Mouse (Mus musculus): ENCODE results near the gene Mybpc2. TPM values are rescaled to one million over a fixed set of nuclear protein-coding genes. Genes with fewer than 3 reads are reported as not detected.
A peak's percentile ranks its signal among the peaks of the same experiment; 100 is the strongest.

Gene Mybpc2
- polyA plus RNA-seq, 1 experiment = 4.7 TPM

GRCm38 (mm10) chr7:44527483-44528398 is 3.3 kb upstream of the Mybpc2 start:
- Histone ChIP-seq H3ac (ENCODE audit: control insufficient read depth, insufficient read length) (no peak overlapping the region), H3K36me3 (ENCODE audit: control insufficient read depth, insufficient read depth) (no peaks in the 10 kb centered on the region), H3K4me3 (no peak overlapping the region), H3K79me2 (ENCODE audit: control insufficient read depth, insufficient read depth) (no peaks in the 10 kb centered on the region), H3K27me3 (ENCODE audit: control insufficient read depth, insufficient read depth, insufficient read length) (no peaks in the 10 kb centered on the region), H3K4me2 (ENCODE audit: low read depth) (peak overlapping the region; percentile 46)
- TF ChIP-seq CEBPB (IDR thresholded peaks at IDR 0.05; ENCODE audit: insufficient read depth, poor library complexity, severe bottlenecking) = no peak
- TF ChIP-seq TCF3 (IDR thresholded peaks at IDR 0.05; ENCODE audit: insufficient read length, low read depth) = no peak
- no peak for TF ChIP-seq POLR2A (IDR thresholded peaks at IDR 0.05; ENCODE audit: insufficient read length, low read depth)
- TF ChIP-seq MYOD1 (IDR thresholded peaks at IDR 0.05; ENCODE audit: control insufficient read depth in 1 of 3, insufficient read length in 2 of 3, low read depth in 2 of 3) = no peak
- no peak for TF ChIP-seq REST (IDR thresholded peaks at IDR 0.05; ENCODE audit: insufficient read depth, insufficient read length)
- TF ChIP-seq USF1 (IDR thresholded peaks at IDR 0.05; ENCODE audit: low read depth) = no peak
- TF ChIP-seq POLR2AphosphoS2 (IDR thresholded peaks at IDR 0.05; ENCODE audit: insufficient read length, low read depth) = no peak
- no peak for TF ChIP-seq SRF (IDR thresholded peaks at IDR 0.05; ENCODE audit: control insufficient read depth, insufficient read length, low read depth)
- no peak for TF ChIP-seq MAX (IDR thresholded peaks at IDR 0.05; ENCODE audit: low read depth)
- no peak for TF ChIP-seq E2F4 (IDR thresholded peaks at IDR 0.05; ENCODE audit: insufficient read depth)
- TF ChIP-seq MYOG (IDR thresholded peaks at IDR 0.05; ENCODE audit: control insufficient read depth in 1 of 3, insufficient read depth in 1 of 3, insufficient read length in 2 of 3, low read depth in 2 of 3) = no peak
- TF ChIP-seq TCF12 (IDR thresholded peaks at IDR 0.05; ENCODE audit: insufficient read depth, poor library complexity, severe bottlenecking) = no peak

DNA sequence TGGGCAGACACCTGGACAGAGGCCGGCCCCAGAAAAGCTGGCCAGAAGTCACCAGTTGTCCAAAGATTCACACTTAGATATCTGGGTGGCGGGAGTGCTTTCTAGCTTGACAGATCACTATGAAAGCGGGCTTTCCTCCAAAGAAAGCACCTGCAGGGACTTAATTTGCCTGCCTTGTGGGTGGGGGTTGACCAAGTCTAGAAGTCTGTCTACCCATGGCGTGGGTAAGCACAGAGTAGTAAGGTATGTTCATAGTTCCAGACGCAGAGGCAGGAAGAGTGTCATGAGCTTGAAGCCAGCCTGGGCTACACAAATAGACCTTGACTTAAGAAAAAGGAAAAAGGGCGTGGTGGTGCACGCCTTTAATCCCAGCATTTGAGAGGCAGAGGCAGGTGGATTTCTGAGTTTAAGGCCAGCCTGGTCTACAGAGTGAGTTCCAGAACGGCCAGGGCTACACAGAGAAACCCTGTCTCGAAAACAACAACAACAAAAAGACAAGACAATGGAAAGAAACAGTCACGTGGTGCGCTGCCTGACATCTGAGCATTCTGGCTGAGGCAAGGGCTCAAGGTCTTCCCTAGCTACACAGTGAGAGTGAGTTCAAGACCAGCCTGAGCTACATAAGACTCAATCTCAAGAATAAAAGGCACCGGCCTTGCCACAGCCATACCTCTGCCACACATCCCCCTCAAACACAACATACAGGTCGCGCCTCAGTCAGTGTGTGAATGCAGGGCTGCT is 2.1 kb upstream of the Mybpc2 start:
- Histone ChIP-seq H3K79me2 (ENCODE audit: control insufficient read depth, insufficient read depth) (no peaks in the 10 kb centered on the region), H3K4me2 (ENCODE audit: low read depth) (no peak overlapping the region), H3K4me3 (no peak overlapping the region), H3K27me3 (ENCODE audit: control insufficient read depth, insufficient read depth, insufficient read length) (no peaks in the 10 kb centered on the region), H3K36me3 (ENCODE audit: control insufficient read depth, insufficient read depth) (no peaks in the 10 kb centered on the region), H3ac (ENCODE audit: control insufficient read depth, insufficient read length) (no peak overlapping the region)
- TF ChIP-seq CEBPB (IDR thresholded peaks at IDR 0.05; ENCODE audit: insufficient read depth, poor library complexity, severe bottlenecking) (no peak), E2F4 (IDR thresholded peaks at IDR 0.05; ENCODE audit: insufficient read depth) (no peak), POLR2A (IDR thresholded peaks at IDR 0.05; ENCODE audit: insufficient read length, low read depth) (no peak), TCF12 (IDR thresholded peaks at IDR 0.05; ENCODE audit: insufficient read depth, poor library complexity, severe bottlenecking) (no peak), MYOD1 (IDR thresholded peaks at IDR 0.05; ENCODE audit: control insufficient read depth in 1 of 3, insufficient read length in 2 of 3, low read depth in 2 of 3) (no peak), MAX (IDR thresholded peaks at IDR 0.05; ENCODE audit: low read depth) (no peak), MYOG (IDR thresholded peaks at IDR 0.05; ENCODE audit: control insufficient read depth in 1 of 3, insufficient read depth in 1 of 3, insufficient read length in 2 of 3, low read depth in 2 of 3) (no peak), POLR2AphosphoS2 (IDR thresholded peaks at IDR 0.05; ENCODE audit: insufficient read length, low read depth) (no peak), TCF3 (IDR thresholded peaks at IDR 0.05; ENCODE audit: insufficient read length, low read depth) (no peak), USF1 (IDR thresholded peaks at IDR 0.05; ENCODE audit: low read depth) (no peak)

- Histone ChIP-seq H3K4me3 (no peak overlapping the region), H3K4me2 (ENCODE audit: low read depth) (peak overlapping the region; percentile 58), H3K36me3 (ENCODE audit: control insufficient read depth, insufficient read depth) (no peaks in the 10 kb centered on the region), H3ac (ENCODE audit: control insufficient read depth, insufficient read length) (no peak overlapping the region), H3K79me2 (ENCODE audit: control insufficient read depth, insufficient read depth) (no peaks in the 10 kb centered on the region), H3K27me3 (ENCODE audit: control insufficient read depth, insufficient read depth, insufficient read length) (peaks cover 6% of the 10 kb centered on the region)
- TF ChIP-seq E2F4 (IDR thresholded peaks at IDR 0.05; ENCODE audit: insufficient read depth) (no peak), REST (IDR thresholded peaks at IDR 0.05; ENCODE audit: insufficient read depth, insufficient read length) (no peak), TCF3 (IDR thresholded peaks at IDR 0.05; ENCODE audit: insufficient read length, low read depth) (no peak), USF1 (IDR thresholded peaks at IDR 0.05; ENCODE audit: low read depth) (no peak), MYOG (IDR thresholded peaks at IDR 0.05; ENCODE audit: control insufficient read depth in 1 of 3, insufficient read depth in 1 of 3, insufficient read length in 2 of 3, low read depth in 2 of 3) (peak in 1 of 3 experiments; percentile 44), POLR2A (IDR thresholded peaks at IDR 0.05; ENCODE audit: insufficient read length, low read depth) (no peak), MYOD1 (IDR thresholded peaks at IDR 0.05; ENCODE audit: control insufficient read depth in 1 of 3, insufficient read length in 2 of 3, low read depth in 2 of 3) (peak in 1 of 3 experiments; percentile 34), CEBPB (IDR thresholded peaks at IDR 0.05; ENCODE audit: insufficient read depth, poor library complexity, severe bottlenecking) (no peak), SRF (IDR thresholded peaks at IDR 0.05; ENCODE audit: control insufficient read depth, insufficient read length, low read depth) (no peak), POLR2AphosphoS2 (IDR thresholded peaks at IDR 0.05; ENCODE audit: insufficient read length, low read depth) (no peak), MAX (IDR thresholded peaks at IDR 0.05; ENCODE audit: low read depth) (no peak), TCF12 (IDR thresholded peaks at IDR 0.05; ENCODE audit: insufficient read depth, poor library complexity, severe bottlenecking) (no peak)
Observed at GRCm38 (mm10) chr7:44525126-44525832, 823 bp upstream of the Mybpc2 start.

GRCm38 (mm10) chr7:44523056-44523455 is 1.4 kb downstream of the Mybpc2 start:
- Histone ChIP-seq H3K79me2 (ENCODE audit: control insufficient read depth, insufficient read depth) (no peaks in the 10 kb centered on the region), H3K4me2 (ENCODE audit: low read depth) (peak overlapping the region; percentile 30), H3K36me3 (ENCODE audit: control insufficient read depth, insufficient read depth) (no peaks in the 10 kb centered on the region), H3ac (ENCODE audit: control insufficient read depth, insufficient read length) (no peak overlapping the region), H3K4me3 (no peak overlapping the region), H3K27me3 (ENCODE audit: control insufficient read depth, insufficient read depth, insufficient read length) (peaks cover 6% of the 10 kb centered on the region)
- peak; percentile 25 for TF ChIP-seq POLR2A (IDR thresholded peaks at IDR 0.05; ENCODE audit: insufficient read length, low read depth)
- no peak for TF ChIP-seq MYOG (IDR thresholded peaks at IDR 0.05; ENCODE audit: control insufficient read depth in 1 of 3, insufficient read depth in 1 of 3, insufficient read length in 2 of 3, low read depth in 2 of 3)
- TF ChIP-seq TCF3 (IDR thresholded peaks at IDR 0.05; ENCODE audit: insufficient read length, low read depth) = no peak
- no peak for TF ChIP-seq USF1 (IDR thresholded peaks at IDR 0.05; ENCODE audit: low read depth)
